Mouse (Mus musculus) liver, adult 2 months (tissue): Measurements from ENCODE around the gene Diras1. TPM values are rescaled to one million over a fixed set of nuclear protein-coding genes. Genes with fewer than 3 reads are reported as not detected.
"Not testable (repeated sequence)": the region's sequence is repeated elsewhere in the genome, so short reads cannot be mapped to it uniquely, and the experiment has no call there.

Experiments
- DNase-seq: peaks from one replicate; pipeline ENCODE4 v3.0.0-alpha.2; 2011; ENCODE audit warnings: low read depth, low spot score; ENCODE audit errors: extremely low read depth
- H3K27ac ChIP-seq: fragments of 200-500 bp; replicated peaks from 2 replicates; pipeline ENCODE4 v1.5.1; 2012; ENCODE audit warnings: low read depth, mild to moderate bottlenecking, control low read depth, inconsistent platforms, low read length; ENCODE audit not compliant: insufficient read depth
- H3K27me3 ChIP-seq: fragments of 200-500 bp; 2 replicates; pipeline ENCODE4 v1.6.1; 2012; ENCODE audit warnings: mild to moderate bottlenecking, moderate library complexity, low read length, inconsistent platforms; ENCODE audit not compliant: control insufficient read depth, insufficient read depth
- H3K36me3 ChIP-seq: fragments of 200-500 bp; 2 replicates; pipeline ENCODE4 v1.6.1; 2012; ENCODE audit warnings: low read length, inconsistent platforms; ENCODE audit not compliant: control insufficient read depth, insufficient read depth
- H3K4me1 ChIP-seq: fragments of 200-500 bp; 2 replicates; pipeline ENCODE4 v1.6.1; 2011; ENCODE audit warnings: low read length; ENCODE audit not compliant: control insufficient read depth, insufficient read depth
- H3K4me3 ChIP-seq: fragments of 200-500 bp; 2 replicates; pipeline ENCODE4 v1.5.1; 2011; ENCODE audit warnings: low read depth, mild to moderate bottlenecking, control low read depth, low read length, moderate library complexity; ENCODE audit not compliant: insufficient read depth
- H3K79me2 ChIP-seq: fragments of 200-500 bp; 2 replicates; pipeline ENCODE4 v1.6.1; 2012; ENCODE audit warnings: inconsistent platforms, mild to moderate bottlenecking, low read length, moderate library complexity; ENCODE audit not compliant: control insufficient read depth, insufficient read depth
- H3K9ac ChIP-seq: fragments of 200-500 bp; 2 replicates; pipeline ENCODE4 v1.6.1; 2012; ENCODE audit warnings: low read depth, mild to moderate bottlenecking, control low read depth, inconsistent platforms, low read length
- CTCF ChIP-seq: fragments of 200-500 bp; IDR thresholded peaks from 2 replicates; pipeline ENCODE4 v1.5.1; 2011; ENCODE audit warnings: low read depth, low read length, control low read depth
- POLR2A ChIP-seq: fragments of 200-500 bp; IDR thresholded peaks from 2 replicates; pipeline ENCODE4 v1.6.1; 2011; ENCODE audit warnings: low read length, control low read depth; ENCODE audit not compliant: insufficient read depth; ENCODE audit errors: extremely low read depth
- WGBS: fragments of 180-500 bp; shearing (Covaris S2); methylation state at CpG from one replicate; pipeline ENCODE4 v1.1.7; 2018; 5-methylcytosine and 5-hydroxymethylcytosine counted together
- polyA plus RNA-seq: library from polyadenylated mRNA; depleted of rRNA; stranded (reverse); fragments of >200 nt; gene quantifications from 2 replicates; pipeline ENCODE4 v1.2.3, GENCODE M21; 2012
- total RNA-seq: library from RNA; depleted of rRNA; stranded (reverse); fragments of >200 nt; gene quantifications from 2 replicates; pipeline ENCODE4 v1.2.3, GENCODE M21; 2014

The Diras1 gene
- total and polyA plus RNA-seq, 2 experiments: not detected

- Histone ChIP-seq H3K36me3 (no peaks in the 10 kb centered on the region), H3K9ac (no peak overlapping the region), H3K4me1 (peaks cover 16% of the 10 kb centered on the region), H3K27me3 (no peaks in the 10 kb centered on the region), H3K79me2 (peaks cover 19% of the 10 kb centered on the region; the same call in 1 of the 2 replicates), H3K4me3 (no peak overlapping the region), H3K27ac (no peak overlapping the region)
- no peak for DNase-seq
- WGBS: 62% methylated on average over 4 of the region's 4 CpGs
- no peak for TF ChIP-seq POLR2A
- TF ChIP-seq CTCF: no peak
These were observed 37.2 kb upstream of the Diras1 start for GRCm38 (mm10) chr10:81062710-81063109.

- under 1% methylated on average over 48 of the region's 48 CpGs for WGBS
- peak within 1 kb of the TSS; percentile 90 for H3K9ac ChIP-seq
- peak within 1 kb of the TSS; percentile 75 for H3K27ac ChIP-seq
- no peaks in the 10 kb centered on the region for H3K27me3 ChIP-seq
- DNase-seq: peak; percentile 96
- peaks cover 45% of the 10 kb centered on the region for H3K79me2 ChIP-seq
- peak within 1 kb of the TSS; percentile 92 for H3K4me3 ChIP-seq
- H3K36me3 ChIP-seq: no peaks in the 10 kb centered on the region
- TF ChIP-seq POLR2A: peak; percentile 75; the same call in 1 of the 2 replicates
- TF ChIP-seq CTCF: no peak
- peaks cover 21% of the 10 kb centered on the region for H3K4me1 ChIP-seq
These were observed 34.4 kb upstream of the Diras1 start, which contains the start of gene Sgta for GRCm38 (mm10) chr10:81059603-81060543. Sgta (minus strand) TSS chr10:81060181.

GRCm38 (mm10) chr10:81058896-81059295 is 33.4 kb upstream of the Diras1 start:
- peak; percentile 74 for DNase-seq

GRCm38 (mm10) chr10:81057406-81058130 is 32.1 kb upstream of the Diras1 start:
- Histone ChIP-seq H3K4me1 (peaks cover 21% of the 10 kb centered on the region), H3K4me3 (no peak overlapping the region), H3K9ac (no peak overlapping the region), H3K36me3 (no peaks in the 10 kb centered on the region), H3K79me2 (peaks cover 49% of the 10 kb centered on the region), H3K27ac (no peak overlapping the region), H3K27me3 (no peaks in the 10 kb centered on the region)
- no peak for TF ChIP-seq CTCF
- DNase-seq: peak; percentile 72
- WGBS: 69% methylated on average over 23 of the region's 23 CpGs

More at GRCm38 (mm10) chr10:81058896-81059295, 33.4 kb upstream of the Diras1 start:
- H3K9ac ChIP-seq: no peak overlapping the region
- no peaks in the 10 kb centered on the region for H3K27me3 ChIP-seq
- WGBS: 25% methylated on average over 6 of the region's 6 CpGs
- H3K4me1 ChIP-seq: peaks cover 21% of the 10 kb centered on the region
- H3K79me2 ChIP-seq: peaks cover 49% of the 10 kb centered on the region
- H3K36me3 ChIP-seq: no peaks in the 10 kb centered on the region
- H3K27ac ChIP-seq: no peak overlapping the region
- H3K4me3 ChIP-seq: no peak overlapping the region
- TF ChIP-seq POLR2A: no peak
- TF ChIP-seq CTCF: no peak

- 90% methylated on average over 11 of the region's 11 CpGs for WGBS
- not testable (repeated sequence) for H3K27ac ChIP-seq, H3K36me3 ChIP-seq, H3K4me3 ChIP-seq, H3K27me3 ChIP-seq, H3K9ac ChIP-seq, DNase-seq
- Histone ChIP-seq H3K4me1 (peaks cover 21% of the 10 kb centered on the region), H3K79me2 (peaks cover 49% of the 10 kb centered on the region)
These were observed 30.4 kb upstream of the Diras1 start for GRCm38 (mm10) chr10:81055802-81056340.
